Mouse (Mus musculus): ENCODE data around the gene Use1. TPM values are rescaled to one million over a fixed set of nuclear protein-coding genes. Genes with fewer than 3 reads are reported as not detected.

Use1 gene
- polyA plus RNA-seq, 1 experiment from 2014 or later = 79.5 TPM

GRCm38 (mm10) chr8:71411535-71412273, 45.1 kb downstream of the Use1 start:
- DNase-seq (ENCODE audit: low spot score) = no peak
- peaks cover 32% of the 10 kb centered on the region for H3K36me3 ChIP-seq
- 51% methylated on average over 11 of the region's 11 CpGs for WGBS
- H3K4me1 ChIP-seq = peaks cover 8% of the 10 kb centered on the region
- H3K9me3 ChIP-seq = no peaks in the 10 kb centered on the region
- H3K4me3 ChIP-seq = no peak overlapping the region
- no peak overlapping the region for H3K27ac ChIP-seq
- no peaks in the 10 kb centered on the region for H3K27me3 ChIP-seq (ENCODE audit: insufficient read depth, poor library complexity, severe bottlenecking)

Other genes with a start within 250 kb of the Use1 start
- gene Myo9b, start 94.1 kb upstream of the Use1 start, polyA plus RNA-seq (2016; fragmentation: Nextera tagmentation; extraction: Ambion mirVana) = 23.0 and 26.7 TPM in 2 replicates
- 82.8 and 103 TPM in 2 replicates for gene Haus8, start 93.9 kb upstream of the Use1 start, polyA plus RNA-seq (2016; fragmentation: Nextera tagmentation; extraction: Ambion mirVana)
- gene Ocel1, start 4.5 kb downstream of the Use1 start, polyA plus RNA-seq (2016; fragmentation: Nextera tagmentation; extraction: Ambion mirVana) = 3.9 and 4.2 TPM in 2 replicates
- gene Nr2f6, start 15.1 kb downstream of the Use1 start, polyA plus RNA-seq (2016; fragmentation: Nextera tagmentation; extraction: Ambion mirVana) = 48.4 and 79.0 TPM in 2 replicates
- gene Ushbp1, start 29.0 kb downstream of the Use1 start, polyA plus RNA-seq (2016; fragmentation: Nextera tagmentation; extraction: Ambion mirVana) = 6.1 and 7.9 TPM in 2 replicates
- 101 and 111 TPM in 2 replicates for gene Babam1, start 30.0 kb downstream of the Use1 start, polyA plus RNA-seq (2016; fragmentation: Nextera tagmentation; extraction: Ambion mirVana)
- 33.8 and 35.9 TPM in 2 replicates for gene Ankle1, start 39.2 kb downstream of the Use1 start, polyA plus RNA-seq (2016; fragmentation: Nextera tagmentation; extraction: Ambion mirVana)
- 34.5 and 41.5 TPM in 2 replicates for gene Abhd8, start 96.8 kb downstream of the Use1 start, polyA plus RNA-seq (2016; fragmentation: Nextera tagmentation; extraction: Ambion mirVana)
- gene Mrpl34, start 98.1 kb downstream of the Use1 start, polyA plus RNA-seq (2016; fragmentation: Nextera tagmentation; extraction: Ambion mirVana) = 172 and 181 TPM in 2 replicates
- 107 and 128 TPM in 2 replicates for gene Dda1, start 102.4 kb downstream of the Use1 start, polyA plus RNA-seq (2016; fragmentation: Nextera tagmentation; extraction: Ambion mirVana)
- 0.73 and 2.7 TPM in 2 replicates for gene Ano8, start 119.1 kb downstream of the Use1 start, polyA plus RNA-seq (2016; fragmentation: Nextera tagmentation; extraction: Ambion mirVana)
- gene Gtpbp3, start 121.3 kb downstream of the Use1 start, polyA plus RNA-seq (2016; fragmentation: Nextera tagmentation; extraction: Ambion mirVana) = 13.2 and 14.7 TPM in 2 replicates
- 174 and 198 TPM in 2 replicates for gene Plvap, start 144.9 kb downstream of the Use1 start, polyA plus RNA-seq (2016; fragmentation: Nextera tagmentation; extraction: Ambion mirVana)
- 0.99 and 1.3 TPM in 2 replicates for gene Ccdc194, start 158.9 kb downstream of the Use1 start, polyA plus RNA-seq (2016; fragmentation: Nextera tagmentation; extraction: Ambion mirVana)
- 16.8 and 20.7 TPM in 2 replicates for gene Bst2, start 170.6 kb downstream of the Use1 start, polyA plus RNA-seq (2016; fragmentation: Nextera tagmentation; extraction: Ambion mirVana)
- gene Mvb12a, start 176.1 kb downstream of the Use1 start, polyA plus RNA-seq (2016; fragmentation: Nextera tagmentation; extraction: Ambion mirVana) = 71.9 and 75.6 TPM in 2 replicates
- gene Tmem221, start 192.0 kb downstream of the Use1 start, polyA plus RNA-seq (2016; fragmentation: Nextera tagmentation; extraction: Ambion mirVana) = 0.37 and 0.97 TPM in 2 replicates
- not detected in 2 replicates for gene Nxnl1, start 199.8 kb downstream of the Use1 start, polyA plus RNA-seq (2016; fragmentation: Nextera tagmentation; extraction: Ambion mirVana)
- 19.0 and 19.4 TPM in 2 replicates for gene Slc27a1, start 202.0 kb downstream of the Use1 start, polyA plus RNA-seq (2016; fragmentation: Nextera tagmentation; extraction: Ambion mirVana)
- gene Pgls, start 225.3 kb downstream of the Use1 start, polyA plus RNA-seq (2016; fragmentation: Nextera tagmentation; extraction: Ambion mirVana) = 195 and 228 TPM in 2 replicates
- gene Fam129c, start 230.8 kb downstream of the Use1 start, polyA plus RNA-seq (2016; fragmentation: Nextera tagmentation; extraction: Ambion mirVana) = 1.6 and 3.6 TPM in 2 replicates
- gene Colgalt1, start 244.2 kb downstream of the Use1 start, polyA plus RNA-seq (2016; fragmentation: Nextera tagmentation; extraction: Ambion mirVana) = 54.4 and 60.5 TPM in 2 replicates